Mouse (Mus musculus): ENCODE results near the gene Cdk5r2. TPM values are rescaled to one million over a fixed set of nuclear protein-coding genes. Genes with fewer than 3 reads are reported as not detected.

Cdk5r2 gene
- polyA plus RNA-seq, 1 experiment from 2014 or later = not detected

GRCm38 (mm10) chr1:74855651-74856438, 1.1 kb downstream of the Cdk5r2 start:
- ATAC-seq (ENCODE audit: insufficient number of reproducible peaks, low FRiP score, low TSS enrichment, low read depth) = no peak
- Histone ChIP-seq H3K4me1 (peaks cover 37% of the 10 kb centered on the region), H3K36me3 (no peaks in the 10 kb centered on the region), H3K9ac (no peak overlapping the region), H3K4me3 (peak overlapping the region; percentile 65), H3K9me3 (no peaks in the 10 kb centered on the region), H3K27me3 (peaks cover 97% of the 10 kb centered on the region), H3K4me2 (peak overlapping the region; percentile 100), H3K27ac (no peak overlapping the region)
- WGBS = 1% methylated on average over 74 of the region's 74 CpGs

DNA sequence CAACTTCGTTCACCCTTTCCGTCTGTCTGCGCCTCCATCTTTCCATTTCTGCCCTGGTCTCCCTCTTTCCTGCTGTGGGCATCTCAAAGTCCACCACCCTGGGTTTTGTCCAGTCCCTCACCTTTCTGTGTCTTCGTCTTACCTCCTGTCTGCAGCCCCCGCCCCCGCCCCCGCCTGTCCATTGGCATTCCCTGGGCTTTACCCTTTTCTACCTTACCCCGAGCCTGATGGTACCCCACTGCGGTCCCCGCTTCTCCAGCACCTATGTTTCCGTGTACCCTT, 1.6 kb downstream of the Cdk5r2 start:
- H3K4me2 ChIP-seq = no peak overlapping the region
- H3K9me3 ChIP-seq = no peaks in the 10 kb centered on the region
- H3K36me3 ChIP-seq = no peaks in the 10 kb centered on the region
- H3K27ac ChIP-seq = no peak overlapping the region
- 1% methylated on average over 11 of the region's 11 CpGs for WGBS
- H3K4me3 ChIP-seq = no peak overlapping the region
- H3K27me3 ChIP-seq = peaks cover 95% of the 10 kb centered on the region
- H3K4me1 ChIP-seq = peaks cover 37% of the 10 kb centered on the region
- ATAC-seq (ENCODE audit: insufficient number of reproducible peaks, low FRiP score, low TSS enrichment, low read depth) = no peak
- H3K9ac ChIP-seq = no peak overlapping the region

DNA sequence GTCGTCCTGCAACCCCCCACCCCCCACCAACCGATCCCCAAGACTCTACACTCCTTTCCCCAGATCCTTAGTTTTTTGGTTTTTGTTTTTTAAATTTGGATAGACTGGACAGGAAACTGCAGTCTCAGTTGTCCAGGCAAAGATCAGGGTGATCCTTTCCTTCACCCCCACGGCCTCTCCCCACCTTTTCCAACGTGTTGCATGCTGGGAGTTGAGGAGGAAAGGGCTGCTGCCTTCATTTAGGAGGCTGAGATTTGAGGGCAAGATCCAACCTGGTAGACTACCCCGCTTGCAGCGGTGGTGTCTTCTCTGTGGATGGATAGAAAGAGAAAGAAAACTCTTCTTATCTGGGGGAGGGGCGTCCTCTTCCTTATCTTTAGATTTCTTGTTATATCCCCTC, 2.1 kb downstream of the Cdk5r2 start:
- H3K9me3 ChIP-seq = no peaks in the 10 kb centered on the region
- 2% methylated on average over 7 of the region's 7 CpGs for WGBS
- no peaks in the 10 kb centered on the region for H3K36me3 ChIP-seq
- H3K27ac ChIP-seq = no peak overlapping the region
- no peak overlapping the region for H3K9ac ChIP-seq
- H3K4me2 ChIP-seq = no peak overlapping the region
- peaks cover 37% of the 10 kb centered on the region for H3K4me1 ChIP-seq
- H3K4me3 ChIP-seq = no peak overlapping the region
- ATAC-seq (ENCODE audit: insufficient number of reproducible peaks, low FRiP score, low TSS enrichment, low read depth) = no peak
- H3K27me3 ChIP-seq = peaks cover 92% of the 10 kb centered on the region

- no peak overlapping the region for H3K27ac ChIP-seq
- no peak overlapping the region for H3K4me3 ChIP-seq
- WGBS = 3% methylated on average over 20 of the region's 20 CpGs
- H3K4me1 ChIP-seq = peaks cover 37% of the 10 kb centered on the region
- H3K4me2 ChIP-seq = no peak overlapping the region
- H3K9ac ChIP-seq = no peak overlapping the region
- no peaks in the 10 kb centered on the region for H3K36me3 ChIP-seq
- no peaks in the 10 kb centered on the region for H3K9me3 ChIP-seq
- peaks cover 88% of the 10 kb centered on the region for H3K27me3 ChIP-seq
- ATAC-seq (ENCODE audit: insufficient number of reproducible peaks, low FRiP score, low TSS enrichment, low read depth) = no peak
These were observed 2.5 kb downstream of the Cdk5r2 start for GRCm38 (mm10) chr1:74857201-74857600.

DNA sequence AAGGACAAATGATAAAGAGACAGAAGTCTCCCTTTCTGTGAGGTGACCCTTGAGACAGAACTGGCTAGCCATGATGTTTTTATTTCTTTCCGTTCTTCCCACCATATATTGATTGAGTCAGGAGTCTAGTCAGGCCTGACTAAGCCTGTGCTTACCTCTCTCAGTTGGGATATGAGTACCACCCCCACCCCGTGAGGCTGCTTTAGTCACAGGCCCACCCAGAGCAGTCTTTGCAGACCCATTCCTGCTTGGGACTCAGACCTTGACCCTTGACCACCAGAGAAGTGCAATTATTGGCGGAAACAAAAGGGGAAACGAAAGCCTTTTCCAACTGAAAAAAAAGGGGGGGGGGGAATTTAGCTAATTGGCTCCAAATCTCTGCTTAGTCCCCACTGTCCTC, 2.9 kb downstream of the Cdk5r2 start:
- Histone ChIP-seq H3K9ac (no peak overlapping the region), H3K27ac (no peak overlapping the region), H3K36me3 (no peaks in the 10 kb centered on the region), H3K4me3 (peak overlapping the region; percentile 33), H3K27me3 (peaks cover 84% of the 10 kb centered on the region), H3K4me2 (peak overlapping the region; percentile 53), H3K4me1 (peaks cover 37% of the 10 kb centered on the region), H3K9me3 (no peaks in the 10 kb centered on the region)
- WGBS = 8% methylated on average over 4 of the region's 4 CpGs
- no peak for ATAC-seq (ENCODE audit: insufficient number of reproducible peaks, low FRiP score, low TSS enrichment, low read depth)

- Histone ChIP-seq H3K27me3 (peaks cover 81% of the 10 kb centered on the region), H3K9ac (no peak overlapping the region), H3K4me2 (peak overlapping the region; percentile 53), H3K27ac (no peak overlapping the region), H3K9me3 (no peaks in the 10 kb centered on the region), H3K4me1 (peaks cover 37% of the 10 kb centered on the region), H3K36me3 (no peaks in the 10 kb centered on the region), H3K4me3 (peak overlapping the region; percentile 33)
- under 1% methylated on average over 29 of the region's 29 CpGs for WGBS
- ATAC-seq (ENCODE audit: insufficient number of reproducible peaks, low FRiP score, low TSS enrichment, low read depth) = no peak
These were observed 3.5 kb downstream of the Cdk5r2 start for GRCm38 (mm10) chr1:74858171-74858719.

- Histone ChIP-seq H3K4me3 (peak overlapping the region; percentile 33; the same call in 1 of the 2 replicates), H3K27ac (no peak overlapping the region), H3K27me3 (peaks cover 75% of the 10 kb centered on the region), H3K36me3 (no peaks in the 10 kb centered on the region), H3K9me3 (no peaks in the 10 kb centered on the region), H3K4me2 (peak overlapping the region; percentile 53), H3K4me1 (peaks cover 37% of the 10 kb centered on the region), H3K9ac (no peak overlapping the region)
- WGBS = 9% methylated on average over 16 of the region's 16 CpGs
- ATAC-seq (ENCODE audit: insufficient number of reproducible peaks, low FRiP score, low TSS enrichment, low read depth) = no peak
These were observed 4.1 kb downstream of the Cdk5r2 start for GRCm38 (mm10) chr1:74858805-74859204.

DNA sequence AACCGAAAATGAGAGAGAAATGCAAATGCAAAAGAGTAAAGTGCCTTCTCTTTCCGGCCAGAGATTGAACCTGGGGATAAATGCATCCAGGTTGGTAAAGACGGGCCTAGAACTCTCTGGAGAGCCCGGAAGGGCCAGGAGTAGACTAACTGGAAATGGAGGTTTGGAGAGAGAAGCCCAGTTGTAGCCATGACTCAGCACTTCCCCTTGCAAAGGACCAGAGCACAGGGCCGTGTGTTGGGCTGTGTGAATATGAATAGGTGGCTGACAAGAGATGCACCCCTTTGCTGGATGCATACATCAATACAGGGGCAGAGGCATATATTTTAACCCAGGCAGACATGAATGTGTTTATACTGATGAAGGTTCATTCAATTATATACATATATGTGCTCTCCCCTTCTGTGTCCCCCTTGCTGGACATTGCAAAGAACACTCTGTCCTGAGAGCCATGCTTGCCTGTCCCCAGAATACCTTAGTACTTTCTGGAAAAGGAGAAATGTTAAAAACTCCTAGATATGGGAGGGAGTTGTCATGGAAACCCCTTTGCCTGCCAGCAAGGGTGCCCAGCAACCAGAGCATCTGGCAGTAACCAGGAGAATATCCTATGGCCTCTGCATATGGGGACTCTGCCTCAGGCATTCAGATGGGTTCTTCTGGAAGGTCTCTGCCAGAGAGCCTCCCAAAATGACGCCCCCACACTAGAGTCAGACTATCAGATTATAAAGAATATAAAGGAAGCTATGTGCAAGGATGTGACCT, 4.7 kb downstream of the Cdk5r2 start:
- ATAC-seq (ENCODE audit: insufficient number of reproducible peaks, low FRiP score, low TSS enrichment, low read depth) = no peak
- Histone ChIP-seq H3K27ac (no peak overlapping the region), H3K9me3 (no peaks in the 10 kb centered on the region), H3K36me3 (no peaks in the 10 kb centered on the region), H3K9ac (no peak overlapping the region), H3K4me3 (no peak overlapping the region), H3K4me2 (no peak overlapping the region), H3K4me1 (peaks cover 34% of the 10 kb centered on the region), H3K27me3 (peaks cover 69% of the 10 kb centered on the region)
- WGBS = 41% methylated on average over 6 of the region's 6 CpGs

DNA sequence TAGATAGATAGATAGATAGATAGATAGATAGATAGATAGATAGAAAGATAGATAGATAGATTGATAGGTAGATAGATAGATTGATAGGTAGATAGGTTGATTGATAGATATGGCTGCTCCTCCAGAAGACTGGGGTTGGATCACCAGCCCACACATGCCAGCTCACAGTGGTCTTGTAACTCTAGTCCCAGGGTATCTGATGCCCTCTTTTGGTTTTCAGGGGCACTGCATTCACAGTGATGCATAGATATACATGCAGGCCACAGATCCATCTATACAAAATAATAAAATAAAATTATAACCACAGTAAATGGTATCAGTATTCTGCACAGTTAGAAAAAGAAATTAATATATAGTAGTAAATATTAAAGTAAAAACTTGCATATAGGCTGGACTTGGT, 7.0 kb downstream of the Cdk5r2 start:
- no peak for ATAC-seq (ENCODE audit: insufficient number of reproducible peaks, low FRiP score, low TSS enrichment, low read depth)
- no peak overlapping the region for H3K4me2 ChIP-seq

DNA sequence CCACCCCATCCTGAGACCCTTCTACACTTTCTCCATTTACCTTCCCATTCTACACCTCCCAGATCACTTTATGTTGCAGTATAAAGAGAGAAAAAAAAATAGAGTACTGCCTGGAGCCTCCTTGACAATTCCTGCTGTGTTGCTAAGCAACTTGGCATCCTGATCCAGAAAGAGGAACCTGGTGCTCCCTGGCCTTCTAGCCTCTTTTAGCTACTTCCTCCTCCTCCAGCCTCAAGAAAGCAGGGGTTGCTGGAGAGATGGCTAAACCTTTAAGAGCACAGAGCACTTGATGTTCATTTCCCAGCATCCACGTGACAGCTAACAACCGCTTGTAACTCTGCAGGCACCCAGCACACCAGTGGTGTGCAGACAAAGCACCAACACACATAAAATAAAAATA, 17.5 kb downstream of the Cdk5r2 start:
- WGBS = 55% methylated on average over 2 of the region's 2 CpGs
- H3K27me3 ChIP-seq = peaks cover 41% of the 10 kb centered on the region
- H3K9ac ChIP-seq = no peak overlapping the region
- no peaks in the 10 kb centered on the region for H3K9me3 ChIP-seq
- H3K4me1 ChIP-seq = no peaks in the 10 kb centered on the region
- no peak overlapping the region for H3K4me2 ChIP-seq
- no peak overlapping the region for H3K4me3 ChIP-seq
- no peak overlapping the region for H3K27ac ChIP-seq
- no peaks in the 10 kb centered on the region for H3K36me3 ChIP-seq
- ATAC-seq (ENCODE audit: insufficient number of reproducible peaks, low FRiP score, low TSS enrichment, low read depth) = no peak

More for the DNA sequence above, 7.0 kb downstream of the Cdk5r2 start:
- Histone ChIP-seq H3K4me3 (no peak overlapping the region), H3K9me3 (no peaks in the 10 kb centered on the region), H3K9ac (no peak overlapping the region), H3K4me1 (peaks cover 15% of the 10 kb centered on the region), H3K36me3 (no peaks in the 10 kb centered on the region), H3K27me3 (peaks cover 48% of the 10 kb centered on the region), H3K27ac (no peak overlapping the region)

DNA sequence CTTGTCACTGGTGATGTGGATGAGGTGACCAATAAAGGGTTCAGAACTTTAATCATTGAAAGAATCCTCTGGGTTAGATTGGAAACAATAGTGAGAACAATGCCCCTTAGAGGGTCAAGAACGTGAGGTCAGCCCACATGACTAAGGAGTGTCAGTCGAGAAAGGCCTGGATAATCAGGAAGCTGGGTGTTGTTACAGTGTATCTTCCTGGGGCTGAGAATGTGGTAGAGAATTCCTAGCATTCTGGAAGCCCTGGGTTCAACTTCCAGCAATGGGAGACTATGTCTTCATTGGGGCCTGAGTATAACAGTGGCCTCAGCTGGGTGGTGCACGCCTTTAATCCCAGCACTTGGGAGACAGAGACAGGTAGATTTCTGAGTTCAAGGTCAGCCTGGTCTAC, 22.5 kb downstream of the Cdk5r2 start:
- Histone ChIP-seq H3K9me3 (no peaks in the 10 kb centered on the region), H3K4me2 (no peak overlapping the region), H3K4me1 (peaks cover 8% of the 10 kb centered on the region), H3K27me3 (peaks cover 57% of the 10 kb centered on the region), H3K9ac (no peak overlapping the region), H3K27ac (no peak overlapping the region), H3K4me3 (no peak overlapping the region), H3K36me3 (no peaks in the 10 kb centered on the region)
- WGBS = 60% methylated on average over 3 of the region's 3 CpGs
- no peak for ATAC-seq (ENCODE audit: insufficient number of reproducible peaks, low FRiP score, low TSS enrichment, low read depth)

DNA sequence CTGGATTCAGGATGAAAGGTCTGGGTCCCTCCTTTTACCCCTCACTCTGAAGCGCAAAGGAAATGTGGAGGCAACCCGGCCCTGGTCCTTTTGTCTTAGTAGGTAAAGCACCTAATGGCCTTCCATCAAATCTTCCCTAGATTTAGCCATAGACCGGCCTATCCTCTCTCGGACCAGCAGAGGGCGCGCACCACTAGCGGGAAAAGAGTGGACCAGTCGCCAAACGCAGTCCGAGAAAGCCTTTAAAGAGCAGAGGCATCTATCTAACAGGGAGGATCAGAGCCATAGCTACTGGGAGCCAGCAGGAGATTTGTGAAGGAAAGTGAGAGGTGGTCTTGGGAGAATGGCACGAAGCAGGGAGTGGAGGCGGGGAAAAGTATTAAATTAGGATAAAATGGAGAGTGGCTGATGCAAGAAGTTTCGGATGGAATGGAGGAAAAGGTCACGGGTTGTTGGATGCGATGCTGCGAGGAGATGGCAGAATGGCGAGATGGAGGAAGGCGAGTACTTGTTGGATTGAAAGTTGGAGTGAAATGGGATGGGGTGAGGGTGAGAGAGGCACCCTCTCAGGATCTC, 26.1 kb downstream of the Cdk5r2 start:
- H3K36me3 ChIP-seq = no peaks in the 10 kb centered on the region
- no peak overlapping the region for H3K27ac ChIP-seq
- no peak for ATAC-seq (ENCODE audit: insufficient number of reproducible peaks, low FRiP score, low TSS enrichment, low read depth)
- peaks cover 33% of the 10 kb centered on the region for H3K4me1 ChIP-seq
- no peak overlapping the region for H3K4me2 ChIP-seq
- H3K9ac ChIP-seq = no peak overlapping the region
- WGBS = 2% methylated on average over 18 of the region's 18 CpGs
- peaks cover 85% of the 10 kb centered on the region for H3K27me3 ChIP-seq
- no peak overlapping the region for H3K4me3 ChIP-seq
- H3K9me3 ChIP-seq = no peaks in the 10 kb centered on the region
